Mouse (Mus musculus): Measurements from ENCODE around the gene Dclk1. TPM values are rescaled to one million over a fixed set of nuclear protein-coding genes. Genes with fewer than 3 reads are reported as not detected.
A peak's percentile ranks its signal among the peaks of the same experiment; 100 is the strongest.

The Dclk1 gene
- polyA plus RNA-seq, 1 experiment, result 2.2 TPM

- Histone ChIP-seq H3K79me3 (ENCODE audit: low read depth) (no peaks in the 10 kb centered on the region), H3ac (ENCODE audit: control insufficient read depth, insufficient read length, low read depth) (no peak overlapping the region), H3K4me3 (ENCODE audit: insufficient read depth, poor library complexity, severe bottlenecking) (no peak overlapping the region), H3K79me2 (ENCODE audit: control insufficient read depth, insufficient read depth) (no peaks in the 10 kb centered on the region), H3K36me3 (ENCODE audit: control insufficient read depth, insufficient read depth) (no peaks in the 10 kb centered on the region), H3K27me3 (ENCODE audit: control insufficient read depth, insufficient read depth, insufficient read length) (no peaks in the 10 kb centered on the region)
- TF ChIP-seq USF1 (IDR thresholded peaks at IDR 0.05; ENCODE audit: low read depth), result no peak
These were observed 300.8 kb downstream of the Dclk1 start for GRCm38 (mm10) chr3:55542947-55543346.

- H3K27me3 ChIP-seq (ENCODE audit: control insufficient read depth, insufficient read depth, insufficient read length), result no peaks in the 10 kb centered on the region
- no peak overlapping the region for H3ac ChIP-seq (ENCODE audit: control insufficient read depth, insufficient read length, low read depth)
- no peak overlapping the region for H3K4me3 ChIP-seq (ENCODE audit: insufficient read depth, poor library complexity, severe bottlenecking)
- no peaks in the 10 kb centered on the region for H3K36me3 ChIP-seq (ENCODE audit: control insufficient read depth, insufficient read depth)
- no peaks in the 10 kb centered on the region for H3K79me3 ChIP-seq (ENCODE audit: low read depth)
- no peaks in the 10 kb centered on the region for H3K79me2 ChIP-seq (ENCODE audit: control insufficient read depth, insufficient read depth)
- TF ChIP-seq MYOD1 (IDR thresholded peaks at IDR 0.05; ENCODE audit: control insufficient read depth, insufficient read length, low read depth), result no peak
- TF ChIP-seq CEBPB (IDR thresholded peaks at IDR 0.05; ENCODE audit: low read depth), result no peak
- no peak for TF ChIP-seq FOSL1 (IDR thresholded peaks at IDR 0.05; ENCODE audit: insufficient read depth, low read length, poor library complexity, severe bottlenecking)
- no peak for TF ChIP-seq MYOG (IDR thresholded peaks at IDR 0.05; ENCODE audit: control insufficient read depth, extremely low read depth, insufficient read length)
- TF ChIP-seq USF1 (IDR thresholded peaks at IDR 0.05; ENCODE audit: low read depth), result no peak
- TF ChIP-seq CTCF (IDR thresholded peaks at IDR 0.05; ENCODE audit: control insufficient read depth, insufficient read depth, insufficient read length), result no peak
- no peak for TF ChIP-seq MAX (IDR thresholded peaks at IDR 0.05)
These were observed 301.9 kb downstream of the Dclk1 start for GRCm38 (mm10) chr3:55543929-55544684.

DNA sequence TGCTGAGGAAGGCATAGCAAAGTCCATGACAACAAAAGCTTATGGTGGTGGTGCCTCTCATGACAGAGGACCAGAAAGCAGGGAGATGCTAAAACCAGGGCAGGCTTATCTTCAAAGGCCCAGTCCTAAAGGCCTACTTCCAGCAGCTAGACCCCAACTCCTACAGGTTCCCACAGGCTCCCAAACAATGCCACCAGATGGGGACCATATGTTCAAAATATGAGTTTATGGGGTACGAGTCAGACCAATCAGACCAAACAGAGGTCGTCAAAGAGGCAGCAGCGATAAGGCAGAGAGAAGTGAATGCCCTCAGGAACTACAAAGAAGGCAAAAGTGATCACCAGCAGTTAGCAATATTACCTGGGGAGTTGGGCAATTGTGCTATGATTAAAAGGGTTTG lies 303.1 kb downstream of the Dclk1 start:
- Histone ChIP-seq H3K4me3 (ENCODE audit: insufficient read depth, poor library complexity, severe bottlenecking) (no peak overlapping the region), H3ac (ENCODE audit: control insufficient read depth, insufficient read length, low read depth) (no peak overlapping the region), H3K27me3 (ENCODE audit: control insufficient read depth, insufficient read depth, insufficient read length) (no peaks in the 10 kb centered on the region), H3K36me3 (ENCODE audit: control insufficient read depth, insufficient read depth) (no peaks in the 10 kb centered on the region), H3K79me3 (ENCODE audit: low read depth) (no peaks in the 10 kb centered on the region), H3K79me2 (ENCODE audit: control insufficient read depth, insufficient read depth) (no peaks in the 10 kb centered on the region)
- TF ChIP-seq MYOG (IDR thresholded peaks at IDR 0.05; ENCODE audit: control insufficient read depth, extremely low read depth, insufficient read length) (no peak), MAX (IDR thresholded peaks at IDR 0.05) (no peak), CEBPB (IDR thresholded peaks at IDR 0.05; ENCODE audit: low read depth) (no peak), CTCF (IDR thresholded peaks at IDR 0.05; ENCODE audit: control insufficient read depth, insufficient read depth, insufficient read length) (no peak), FOSL1 (IDR thresholded peaks at IDR 0.05; ENCODE audit: insufficient read depth, low read length, poor library complexity, severe bottlenecking) (no peak), USF1 (IDR thresholded peaks at IDR 0.05; ENCODE audit: low read depth) (no peak), MYOD1 (IDR thresholded peaks at IDR 0.05; ENCODE audit: control insufficient read depth, insufficient read length, low read depth) (no peak)

- Histone ChIP-seq H3K36me3 (ENCODE audit: control insufficient read depth, insufficient read depth) (no peaks in the 10 kb centered on the region), H3K79me3 (ENCODE audit: low read depth) (no peaks in the 10 kb centered on the region), H3K79me2 (ENCODE audit: control insufficient read depth, insufficient read depth) (no peaks in the 10 kb centered on the region), H3K27me3 (ENCODE audit: control insufficient read depth, insufficient read depth, insufficient read length) (no peaks in the 10 kb centered on the region), H3K4me3 (ENCODE audit: insufficient read depth, poor library complexity, severe bottlenecking) (no peak overlapping the region), H3ac (ENCODE audit: control insufficient read depth, insufficient read length, low read depth) (no peak overlapping the region)
- TF ChIP-seq MYOD1 (IDR thresholded peaks at IDR 0.05; ENCODE audit: control insufficient read depth, insufficient read length, low read depth) (no peak), MYOG (IDR thresholded peaks at IDR 0.05; ENCODE audit: control insufficient read depth, extremely low read depth, insufficient read length) (no peak), CEBPB (IDR thresholded peaks at IDR 0.05; ENCODE audit: low read depth) (no peak), CTCF (IDR thresholded peaks at IDR 0.05; ENCODE audit: control insufficient read depth, insufficient read depth, insufficient read length) (no peak)
These were observed 303.8 kb downstream of the Dclk1 start for GRCm38 (mm10) chr3:55545916-55546315.

DNA sequence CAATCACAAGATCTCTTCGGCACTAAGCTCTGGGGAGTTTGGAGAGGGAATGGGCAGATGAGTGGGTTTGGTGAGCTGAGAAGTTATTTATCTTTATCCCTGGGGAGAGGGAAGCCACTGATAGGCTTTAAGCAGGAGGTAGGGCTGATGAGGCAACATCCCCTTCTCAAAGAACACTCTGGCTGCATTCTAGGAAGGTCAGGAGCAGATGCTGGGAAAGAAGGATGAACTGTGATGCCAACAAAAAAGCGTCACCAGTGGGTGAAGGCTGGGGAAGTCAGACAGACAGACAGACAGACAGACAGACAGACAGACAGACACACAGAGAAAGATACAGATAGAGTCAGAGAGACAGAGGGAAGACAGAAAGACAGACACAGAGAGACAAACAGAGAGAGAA lies 304.9 kb downstream of the Dclk1 start:
- Histone ChIP-seq H3K79me3 (ENCODE audit: low read depth) (no peaks in the 10 kb centered on the region), H3K36me3 (ENCODE audit: control insufficient read depth, insufficient read depth) (no peaks in the 10 kb centered on the region), H3ac (ENCODE audit: control insufficient read depth, insufficient read length, low read depth) (no peak overlapping the region), H3K27me3 (ENCODE audit: control insufficient read depth, insufficient read depth, insufficient read length) (no peaks in the 10 kb centered on the region), H3K79me2 (ENCODE audit: control insufficient read depth, insufficient read depth) (no peaks in the 10 kb centered on the region), H3K4me3 (ENCODE audit: insufficient read depth, poor library complexity, severe bottlenecking) (no peak overlapping the region)
- no peak for TF ChIP-seq USF1 (IDR thresholded peaks at IDR 0.05; ENCODE audit: low read depth)
- TF ChIP-seq MAX (IDR thresholded peaks at IDR 0.05), result no peak
- no peak for TF ChIP-seq CTCF (IDR thresholded peaks at IDR 0.05; ENCODE audit: control insufficient read depth, insufficient read depth, insufficient read length)
- TF ChIP-seq MYOD1 (IDR thresholded peaks at IDR 0.05; ENCODE audit: control insufficient read depth, insufficient read length, low read depth), result no peak
- TF ChIP-seq MYOG (IDR thresholded peaks at IDR 0.05; ENCODE audit: control insufficient read depth, extremely low read depth, insufficient read length), result no peak

- no peak overlapping the region for H3ac ChIP-seq (ENCODE audit: control insufficient read depth, insufficient read length, low read depth)
- TF ChIP-seq MYOD1 (IDR thresholded peaks at IDR 0.05; ENCODE audit: control insufficient read depth, insufficient read length, low read depth) (no peak), CEBPB (IDR thresholded peaks at IDR 0.05; ENCODE audit: low read depth) (peak; percentile 46)
These were observed 307.2 kb downstream of the Dclk1 start for GRCm38 (mm10) chr3:55549376-55549775.

More at GRCm38 (mm10) chr3:55549376-55549775, 307.2 kb downstream of the Dclk1 start:
- Histone ChIP-seq H3K27me3 (ENCODE audit: control insufficient read depth, insufficient read depth, insufficient read length) (no peaks in the 10 kb centered on the region), H3K79me2 (ENCODE audit: control insufficient read depth, insufficient read depth) (no peaks in the 10 kb centered on the region), H3K79me3 (ENCODE audit: low read depth) (no peaks in the 10 kb centered on the region), H3K4me3 (ENCODE audit: insufficient read depth, poor library complexity, severe bottlenecking) (no peak overlapping the region), H3K36me3 (ENCODE audit: control insufficient read depth, insufficient read depth) (no peaks in the 10 kb centered on the region)
